ENCODE assay signal across 9 mouse cellular contexts in the genomic region with DNA sequence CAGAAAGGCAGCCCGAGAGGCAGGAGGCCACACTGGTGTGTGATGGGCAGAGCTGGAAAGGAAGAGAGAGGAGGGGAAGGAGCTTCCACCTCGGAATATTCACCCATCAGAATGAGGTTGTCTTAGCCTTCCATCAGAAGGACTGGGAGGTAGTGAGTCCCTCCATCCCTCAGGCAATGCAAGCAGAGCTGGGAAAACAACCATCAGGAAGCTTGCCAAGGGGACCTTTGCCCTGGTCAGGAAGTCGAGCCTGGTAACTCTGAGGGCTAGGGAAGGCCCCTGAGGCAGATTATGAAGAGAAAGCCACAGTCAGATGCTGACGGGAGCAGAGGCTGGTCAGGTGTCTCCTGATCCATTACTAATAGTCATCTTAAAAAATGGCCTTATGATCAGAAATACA. TPM values are rescaled to one million over a fixed set of nuclear protein-coding genes. Genes with fewer than 3 reads are reported as not detected.
DNase-seq lines count a peak whose midpoint lies in the region; ATAC-seq and TF ChIP-seq lines count a peak whose summit lies in the region.
"Had no signal": no experiment of that assay in that cellular context is flagged by ENCODE, and none has a peak within 500 bp of the region (broad histone marks: within the 10 kb centered on the region; RNA-seq: fewer than 3 reads in every experiment).

No protein-coding gene starts in this region.

- H3K27me3 ChIP-seq in forebrain, embryonic 10.5 days (ENCODE audit: poor library complexity, severe bottlenecking): no peaks in the 10 kb centered on the region
- H3K27me3 ChIP-seq in forebrain, embryonic 14.5 days (replicated peaks; ENCODE audit: control insufficient read depth, insufficient read depth, low read length): no peaks in the 10 kb centered on the region
- H3K27me3 ChIP-seq in midbrain, embryonic 10.5 days (ENCODE audit: low read depth, poor library complexity, severe bottlenecking): no peaks in the 10 kb centered on the region
- H3K27me3 ChIP-seq in midbrain, postnatal 0 days (ENCODE audit: insufficient read depth, low read length): no peaks in the 10 kb centered on the region
- H3K27me3 ChIP-seq in stomach, embryonic 16.5 days (ENCODE audit: control insufficient read depth, insufficient read depth, low read length): no peaks in the 10 kb centered on the region
- H3K27me3 ChIP-seq: midbrain, embryonic 15.5 days had no signal

- peaks cover 34% of the 10 kb centered on the region for H3K4me1 ChIP-seq in forebrain, embryonic 10.5 days
- no peaks in the 10 kb centered on the region for H3K4me1 ChIP-seq in forebrain, embryonic 14.5 days (ENCODE audit: control insufficient read depth, insufficient read depth, low read length)
- peaks cover 15% of the 10 kb centered on the region for H3K4me1 ChIP-seq in midbrain, embryonic 10.5 days
- no peaks in the 10 kb centered on the region; the same call in 1 of the 2 replicates for H3K4me1 ChIP-seq in midbrain, postnatal 0 days (ENCODE audit: insufficient read depth, low read length)
- H3K4me1 ChIP-seq in stomach, embryonic 16.5 days (ENCODE audit: control insufficient read depth, insufficient read depth, low read length): peaks cover 23% of the 10 kb centered on the region

- no peaks in the 10 kb centered on the region for H3K9me3 ChIP-seq in forebrain, embryonic 10.5 days
- H3K9me3 ChIP-seq in forebrain, embryonic 14.5 days (replicated peaks; ENCODE audit: control insufficient read depth, low read length): no peaks in the 10 kb centered on the region
- no peaks in the 10 kb centered on the region for H3K9me3 ChIP-seq in midbrain, embryonic 10.5 days (replicated peaks)
- no peaks in the 10 kb centered on the region for H3K9me3 ChIP-seq in midbrain, postnatal 0 days (ENCODE audit: low read length)
- no peaks in the 10 kb centered on the region for H3K9me3 ChIP-seq in stomach, embryonic 16.5 days (replicated peaks; ENCODE audit: control insufficient read depth, low read length)
- H3K9me3 ChIP-seq: midbrain, embryonic 15.5 days had no signal

- no peak overlapping the region for H3K4me3 ChIP-seq in forebrain, embryonic 10.5 days
- H3K4me3 ChIP-seq in forebrain, embryonic 14.5 days (ENCODE audit: low read depth, low read length): no peak overlapping the region
- H3K4me3 ChIP-seq in midbrain, embryonic 10.5 days: no peak overlapping the region
- no peak overlapping the region for H3K4me3 ChIP-seq in midbrain, postnatal 0 days (ENCODE audit: low read depth, low read length)
- H3K4me3 ChIP-seq in stomach, embryonic 16.5 days (replicated peaks; ENCODE audit: low read length): no peak overlapping the region
- H3K4me3 ChIP-seq: midbrain, embryonic 15.5 days had no signal

- no peak for TF ChIP-seq CTCF in midbrain, postnatal 0 days (IDR thresholded peaks at IDR 0.05)

- H3K9ac ChIP-seq in forebrain, embryonic 14.5 days (ENCODE audit: low read length): no peak overlapping the region
- no peak overlapping the region for H3K9ac ChIP-seq in midbrain, postnatal 0 days (replicated peaks; ENCODE audit: low read length, poor library complexity, severe bottlenecking)
- peak overlapping the region; percentile 54 for H3K9ac ChIP-seq in stomach, embryonic 16.5 days (ENCODE audit: low read length)
- H3K9ac ChIP-seq: midbrain, embryonic 15.5 days had no signal

- no peak overlapping the region for H3K4me2 ChIP-seq in forebrain, embryonic 14.5 days (ENCODE audit: low read length)
- no peak overlapping the region for H3K4me2 ChIP-seq in midbrain, postnatal 0 days (ENCODE audit: low read depth, low read length, poor library complexity, severe bottlenecking)
- no peak overlapping the region for H3K4me2 ChIP-seq in stomach, embryonic 16.5 days (ENCODE audit: low read depth, low read length)
- H3K4me2 ChIP-seq: midbrain, embryonic 15.5 days had no signal

- ATAC-seq in forebrain, embryonic 14.5 days: no peak
- no peak for ATAC-seq in midbrain, postnatal 0 days (ENCODE audit: low FRiP score)
- no peak for ATAC-seq in stomach, embryonic 16.5 days (ENCODE audit: insufficient read depth, low FRiP score)
- ATAC-seq: midbrain, embryonic 15.5 days had no signal

- DNase-seq in forebrain, embryonic 10.5 days (ENCODE audit: extremely low spot score, low spot score): no peak
- no peak for DNase-seq in forebrain, embryonic 14.5 days (ENCODE audit: low spot score)
- DNase-seq in midbrain, embryonic 10.5 days (ENCODE audit: low spot score): no peak
- DNase-seq in midbrain, postnatal 0 days (ENCODE audit: low spot score): no peak
- DNase-seq in kidney, postnatal 10 days: peak; percentile 70
- no peak for DNase-seq in frontal cortex, postnatal 36 days (ENCODE audit: low spot score in 2 of 2)
- DNase-seq in layer of hippocampus, adult 9-11 months: no peak

- H3K36me3 ChIP-seq in forebrain, embryonic 10.5 days (replicated peaks): no peaks in the 10 kb centered on the region
- no peaks in the 10 kb centered on the region for H3K36me3 ChIP-seq in forebrain, embryonic 14.5 days (ENCODE audit: control insufficient read depth, insufficient read depth, low read length)
- H3K36me3 ChIP-seq in midbrain, embryonic 10.5 days: no peaks in the 10 kb centered on the region
- H3K36me3 ChIP-seq in midbrain, postnatal 0 days (ENCODE audit: insufficient read depth, low read length): no peaks in the 10 kb centered on the region
- no peaks in the 10 kb centered on the region for H3K36me3 ChIP-seq in stomach, embryonic 16.5 days (ENCODE audit: control insufficient read depth, insufficient read depth, low read length)
- H3K36me3 ChIP-seq: midbrain, embryonic 15.5 days had no signal

- 37% methylated on average over 4 of the region's 4 CpGs for WGBS in forebrain, embryonic 10.5 days
- WGBS in forebrain, embryonic 14.5 days: 53% methylated on average over 4 of the region's 4 CpGs
- WGBS in midbrain, embryonic 10.5 days: 38% methylated on average over 4 of the region's 4 CpGs
- 40% methylated on average over 4 of the region's 4 CpGs for WGBS in midbrain, postnatal 0 days
- 23% methylated on average over 4 of the region's 4 CpGs for WGBS in stomach, embryonic 16.5 days

- peak overlapping the region; percentile 74 for H3K27ac ChIP-seq in forebrain, embryonic 10.5 days
- no peak overlapping the region for H3K27ac ChIP-seq in forebrain, embryonic 14.5 days (ENCODE audit: low read depth, low read length)
- 0 out of 2 replicates have a peak overlapping the region, but pooled peaks have one; percentile 49 for H3K27ac ChIP-seq in midbrain, embryonic 10.5 days (replicated peaks)
- no peak overlapping the region for H3K27ac ChIP-seq in midbrain, postnatal 0 days (ENCODE audit: low read depth, low read length)
- peak overlapping the region; percentile 77 for H3K27ac ChIP-seq in stomach, embryonic 16.5 days (ENCODE audit: low read length)
- H3K27ac ChIP-seq: midbrain, embryonic 15.5 days had no signal

RNA-seq across cellular contexts. Expression of a gene that starts 31.7 kb away (rescaled TPM):
- 65.8 and 71.0 TPM in 2 replicates for polyA plus RNA-seq in forebrain, embryonic 10.5 days (2016; fragmentation: Nextera tagmentation; extraction: Ambion mirVana)
- 25.3 and 28.2 TPM in 2 replicates for polyA plus RNA-seq in forebrain, embryonic 14.5 days (2014; fragmentation: Nextera tagmentation; extraction: Ambion mirVana)
- polyA plus RNA-seq in midbrain, embryonic 10.5 days (2016; fragmentation: Nextera tagmentation; extraction: Ambion mirVana): 54.7 and 56.1 TPM in 2 replicates
- total RNA-seq in midbrain, postnatal 0 days (2014; rRNA removed): 51.4 and 55.8 TPM in 2 replicates
- 50.2 and 52.2 TPM in 2 replicates for polyA plus RNA-seq in midbrain, postnatal 0 days (2015; fragmentation: Nextera tagmentation; extraction: Ambion mirVana)
- 47.7 and 69.3 TPM in 2 replicates for polyA plus RNA-seq in stomach, embryonic 16.5 days (2015; fragmentation: Nextera tagmentation; extraction: Ambion mirVana)

RNA-seq across cellular contexts. Expression of a gene that starts 43.1 kb away (rescaled TPM):
- polyA plus RNA-seq in forebrain, embryonic 10.5 days (2016; fragmentation: Nextera tagmentation; extraction: Ambion mirVana): 8.1 TPM in 2 replicates
- 8.0 and 9.8 TPM in 2 replicates for polyA plus RNA-seq in forebrain, embryonic 14.5 days (2014; fragmentation: Nextera tagmentation; extraction: Ambion mirVana)
- polyA plus RNA-seq in midbrain, embryonic 10.5 days (2016; fragmentation: Nextera tagmentation; extraction: Ambion mirVana): 6.4 and 9.9 TPM in 2 replicates
- 28.3 and 34.3 TPM in 2 replicates for total RNA-seq in midbrain, postnatal 0 days (2014; rRNA removed)
- polyA plus RNA-seq in midbrain, postnatal 0 days (2015; fragmentation: Nextera tagmentation; extraction: Ambion mirVana): 13.9 and 15.3 TPM in 2 replicates
- polyA plus RNA-seq in stomach, embryonic 16.5 days (2015; fragmentation: Nextera tagmentation; extraction: Ambion mirVana): 15.3 and 17.1 TPM in 2 replicates

Comparison
In these comparisons a context has a peak if more than half of its experiments do, and no peak if none do; other contexts are left out.
1. H3K27ac ChIP-seq: peak in forebrain, embryonic 10.5 days (single experiment), midbrain, embryonic 10.5 days (single experiment) and stomach, embryonic 16.5 days (single experiment); none in forebrain, embryonic 14.5 days (single experiment) and midbrain, postnatal 0 days (single experiment).